Mouse (Mus musculus): Measurements from ENCODE around the gene Tgfbi. TPM values are rescaled to one million over a fixed set of nuclear protein-coding genes. Genes with fewer than 3 reads are reported as not detected.

Gene Tgfbi
- total RNA-seq, 2 experiments from 2014 or later, result 3.4 to 4.0 TPM

DNA sequence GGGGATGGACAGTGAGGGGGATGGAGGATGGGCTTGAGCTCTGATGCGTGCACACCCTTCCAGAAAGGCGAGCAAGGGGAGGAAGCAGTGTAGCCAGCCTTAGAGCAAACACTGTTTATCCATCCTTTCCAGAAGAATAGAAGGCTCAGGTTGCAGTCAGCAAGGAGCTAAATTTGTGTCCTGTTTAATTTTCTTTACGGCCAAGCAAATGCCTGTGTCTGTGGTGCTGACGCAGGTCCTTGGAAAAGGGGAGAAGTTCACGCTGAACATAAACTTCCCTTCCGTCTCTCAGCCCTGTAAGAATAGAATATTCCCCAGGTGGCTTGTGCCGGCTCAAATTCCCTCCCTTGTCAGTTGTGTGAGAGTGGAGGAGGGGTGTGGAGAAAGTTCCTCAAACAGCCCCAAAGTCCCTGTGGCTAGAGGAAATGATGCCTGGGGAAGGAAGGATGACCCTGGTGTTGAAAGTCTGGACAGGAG lies 24.9 kb downstream of the Tgfbi start:
- DNase-seq (ENCODE audit: low spot score in 2 of 2), result no peak

- no peak for DNase-seq (ENCODE audit: low spot score in 2 of 2)
Measured at GRCm38 (mm10) chr13:56634920-56635319, 25.6 kb downstream of the Tgfbi start.

DNA sequence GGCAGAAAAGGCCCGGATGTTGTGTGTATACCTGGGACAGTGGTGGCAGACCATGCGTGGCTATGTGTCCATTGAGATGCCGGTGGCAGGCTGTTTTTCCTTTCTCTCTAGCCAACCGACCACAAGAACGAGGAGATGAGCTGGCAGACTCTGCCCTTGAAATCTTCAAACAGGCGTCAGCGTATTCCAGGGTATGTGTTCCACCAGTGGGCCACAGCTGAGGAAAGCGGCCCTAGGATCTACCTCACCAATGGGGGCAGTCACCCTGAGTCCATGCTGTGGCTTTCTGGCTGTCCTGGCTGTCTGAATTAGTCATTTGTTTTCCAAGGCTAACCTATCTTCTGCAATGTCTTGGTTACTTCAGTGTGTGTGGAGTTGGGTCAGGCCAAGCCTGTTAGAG lies 27.7 kb downstream of the Tgfbi start:
- no peak for DNase-seq (ENCODE audit: low spot score in 2 of 2)

GRCm38 (mm10) chr13:56641746-56642145 lies 32.4 kb downstream of the Tgfbi start:
- peak; percentile 16 to 25 for DNase-seq (ENCODE audit: low spot score in 2 of 2)

DNA sequence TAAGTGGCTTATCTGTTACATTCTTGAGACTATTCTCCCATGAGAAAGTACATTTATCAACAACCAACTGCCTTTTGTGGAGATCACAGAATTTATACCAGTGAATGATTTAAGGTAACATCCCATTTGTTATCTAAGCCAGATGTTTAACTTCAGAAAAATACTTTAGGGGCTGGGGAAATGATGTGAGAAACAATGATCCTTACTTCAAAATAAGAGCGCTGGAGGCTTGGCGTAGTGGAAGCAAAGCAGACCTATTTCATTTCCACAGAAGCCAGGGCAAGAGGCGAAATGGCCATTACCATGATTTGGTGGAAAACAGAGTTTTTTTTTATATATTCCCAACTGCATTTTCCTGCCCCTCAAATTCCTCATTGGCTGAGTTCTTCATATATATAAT lies 34.7 kb downstream of the Tgfbi start:
- DNase-seq (ENCODE audit: low spot score in 2 of 2), result no peak

DNA sequence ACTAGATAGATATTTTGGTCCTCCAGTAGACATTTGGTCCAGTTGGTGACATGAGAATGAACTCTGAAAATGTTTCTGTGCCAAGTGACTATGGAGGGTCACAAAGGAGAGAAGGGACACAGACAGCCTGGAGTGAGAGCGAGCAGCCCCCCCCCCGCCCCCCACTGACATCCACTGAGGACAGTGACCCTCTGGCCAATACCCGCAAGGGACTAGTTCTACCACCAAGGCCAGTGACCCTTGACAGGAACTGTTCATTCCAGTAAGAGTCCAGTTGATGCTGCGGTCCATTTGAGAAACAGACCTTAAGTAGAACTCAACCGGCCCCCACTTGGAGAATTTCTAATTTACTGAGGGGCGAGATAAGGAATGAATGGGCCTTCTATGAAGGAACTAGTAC lies 36.4 kb downstream of the Tgfbi start:
- DNase-seq (ENCODE audit: low spot score in 2 of 2), result no peak

- DNase-seq (ENCODE audit: low spot score in 2 of 2), result no peak
Measured at GRCm38 (mm10) chr13:56647597-56648405, 38.5 kb downstream of the Tgfbi start.

DNA sequence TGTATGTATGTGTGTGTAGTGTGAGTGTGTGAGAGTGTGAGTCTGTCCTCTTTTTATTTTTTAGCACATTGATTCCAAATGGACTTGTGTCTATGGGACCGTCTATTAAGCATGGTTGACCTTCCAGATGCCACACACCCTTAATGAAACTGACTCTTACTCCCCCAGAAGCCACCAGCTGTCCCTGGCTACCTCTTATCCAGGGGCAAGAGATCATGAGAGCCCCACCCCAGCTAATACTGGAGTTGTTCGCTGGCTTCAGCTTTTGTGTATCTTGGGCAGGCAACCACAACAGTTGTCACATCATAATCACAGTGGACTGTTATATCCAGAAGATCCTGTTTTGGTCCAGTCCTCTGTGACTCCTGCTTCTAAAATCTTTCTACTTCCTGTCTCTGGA lies 40.7 kb downstream of the Tgfbi start:
- no peak for DNase-seq (ENCODE audit: low spot score in 2 of 2)

GRCm38 (mm10) chr13:56652381-56652780 lies 43.1 kb downstream of the Tgfbi start:
- no peak for DNase-seq (ENCODE audit: low spot score in 2 of 2)

DNA sequence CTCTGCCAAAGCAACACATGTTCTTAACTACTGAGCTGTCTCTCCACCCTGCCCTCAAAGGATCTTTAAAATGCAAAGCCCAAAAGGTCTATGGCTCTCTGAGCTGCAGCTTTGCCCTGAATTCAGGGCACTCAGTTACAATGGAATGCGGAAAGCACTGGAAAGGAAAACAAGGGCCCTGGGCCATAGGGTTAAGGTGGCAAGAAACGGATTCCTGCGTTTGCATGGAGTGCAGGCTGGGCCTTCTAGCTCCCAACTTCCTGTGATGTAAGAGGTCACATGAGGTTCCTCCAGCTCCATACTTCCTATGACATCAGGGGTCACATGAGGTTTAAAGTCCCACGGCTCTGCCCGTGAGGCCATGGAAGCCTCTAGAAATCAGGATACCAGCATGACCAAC lies 44.9 kb downstream of the Tgfbi start:
- DNase-seq (ENCODE audit: low spot score in 2 of 2), result no peak

- peak; percentile 71 to 83 for DNase-seq (ENCODE audit: low spot score in 2 of 2)
Measured at GRCm38 (mm10) chr13:56657946-56658512, 48.7 kb downstream of the Tgfbi start.

DNA sequence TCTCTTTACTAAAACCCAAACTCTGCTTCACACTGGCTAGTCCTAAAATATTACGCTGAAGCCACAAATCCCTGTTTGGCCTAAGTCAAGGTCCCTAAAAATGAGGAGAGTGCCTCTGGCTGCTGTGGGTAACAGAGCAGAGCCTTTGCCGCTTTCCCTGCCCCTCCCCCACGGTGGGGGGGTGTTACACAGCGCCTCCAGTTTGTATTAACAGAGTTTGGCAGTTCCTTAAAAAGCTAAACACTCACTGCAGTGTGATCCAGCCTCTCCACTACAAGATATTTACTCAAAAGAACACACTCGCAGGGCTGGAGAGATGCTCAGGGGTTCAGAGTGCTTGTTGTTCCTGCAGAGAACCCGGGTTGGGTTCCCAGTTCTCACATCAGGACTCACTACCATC lies 49.6 kb downstream of the Tgfbi start:
- no peak for DNase-seq (ENCODE audit: low spot score in 2 of 2)

DNA sequence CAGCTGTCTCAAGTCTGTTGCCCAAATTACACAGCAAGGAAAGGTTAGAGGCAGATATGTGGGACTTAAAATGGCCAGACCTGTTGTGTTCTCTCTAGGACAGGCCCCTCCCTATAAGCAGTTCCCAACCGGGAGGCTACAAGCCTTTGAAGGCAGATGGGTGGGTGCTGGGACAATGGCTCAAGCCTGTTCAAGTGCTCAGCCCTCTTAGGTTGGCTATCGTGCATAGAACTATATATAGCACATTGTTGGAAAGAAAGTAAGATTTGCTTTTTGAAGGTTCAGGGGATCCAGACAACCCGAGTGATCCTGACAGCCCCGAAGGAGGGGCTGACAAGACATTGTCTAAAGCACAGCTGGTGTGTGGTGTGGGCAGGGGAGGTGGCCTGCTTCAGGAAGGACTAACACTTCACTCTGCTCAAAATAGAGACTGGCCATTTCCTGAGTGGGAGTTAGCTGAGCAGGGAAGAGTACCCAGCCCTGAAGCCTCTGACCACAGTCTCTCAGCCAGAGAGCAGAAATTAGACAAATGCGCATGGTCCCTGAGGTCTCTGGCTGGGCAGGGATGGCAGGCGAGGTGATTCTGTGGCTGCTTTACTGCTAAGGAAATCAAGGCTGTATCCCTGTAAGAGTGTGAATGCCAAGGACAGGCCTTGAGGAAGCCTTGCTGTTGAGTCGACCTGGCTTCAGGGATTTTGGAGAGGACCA lies 52.7 kb downstream of the Tgfbi start:
- DNase-seq (ENCODE audit: low spot score in 2 of 2), result no peak

DNA sequence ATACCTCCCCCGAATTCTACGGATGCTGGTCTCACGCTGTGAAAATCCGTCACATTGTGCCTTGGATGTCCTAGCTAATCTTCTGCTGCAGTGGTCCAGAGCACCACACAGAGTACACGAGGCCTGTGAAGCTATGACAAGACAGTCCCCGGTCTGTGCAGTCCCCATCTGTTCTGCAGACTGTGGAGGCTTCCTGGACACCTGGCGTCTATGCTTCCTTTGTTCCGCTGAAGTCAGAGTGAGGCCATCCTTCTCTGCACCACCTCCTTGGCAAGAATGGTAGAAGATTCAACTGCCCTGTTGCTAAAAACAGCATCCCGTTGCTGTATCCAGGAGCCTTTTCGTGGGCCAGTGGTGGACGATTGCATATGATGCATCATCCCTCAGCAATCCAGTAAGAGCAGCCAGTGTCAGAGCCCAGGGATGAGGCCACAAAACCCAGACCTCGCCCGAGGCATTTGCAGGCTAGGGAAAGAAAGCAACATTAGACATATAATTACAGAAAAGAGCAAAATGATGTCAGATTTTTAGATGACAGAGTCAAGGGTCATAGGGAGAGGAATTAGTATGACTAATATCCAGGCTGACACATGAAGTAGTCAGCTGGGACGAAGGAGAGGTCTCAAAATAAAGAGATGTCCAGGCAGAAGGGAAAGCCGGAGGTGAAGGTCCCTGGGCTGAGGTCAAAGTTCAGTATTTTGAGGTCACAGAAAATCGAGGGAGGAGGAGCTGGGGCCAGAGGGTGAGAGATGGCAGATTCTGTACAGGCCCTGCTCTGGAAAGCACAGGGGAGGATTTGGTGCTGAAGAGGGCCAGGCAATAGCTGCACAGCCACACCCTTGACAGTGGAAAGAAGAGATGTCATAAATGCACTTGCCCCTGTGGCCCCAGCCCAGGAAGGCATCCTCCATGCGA lies 55.2 kb downstream of the Tgfbi start:
- DNase-seq (ENCODE audit: low spot score in 2 of 2), result no peak

DNA sequence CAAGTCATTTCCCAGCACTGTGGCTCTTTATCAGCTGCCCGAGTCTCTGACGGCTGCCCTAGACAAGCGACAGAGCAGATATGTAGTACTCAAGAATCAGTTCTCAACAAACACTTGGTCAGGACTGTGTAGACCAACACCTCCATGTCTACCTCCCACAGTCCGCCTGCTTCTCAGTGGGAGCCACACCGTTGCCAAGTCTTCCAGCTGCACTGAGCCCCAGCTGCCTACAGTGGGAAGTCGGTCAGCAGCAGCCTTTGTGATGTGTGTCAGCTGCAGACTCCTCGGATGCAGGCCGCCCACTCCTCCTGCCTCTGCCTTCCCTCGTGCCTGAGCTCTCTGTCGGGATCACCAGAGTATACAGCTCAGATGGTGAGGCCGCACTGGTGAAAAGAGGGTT lies 61.9 kb downstream of the Tgfbi start:
- peak; percentile 17 to 36 for DNase-seq (ENCODE audit: low spot score in 2 of 2)

DNA sequence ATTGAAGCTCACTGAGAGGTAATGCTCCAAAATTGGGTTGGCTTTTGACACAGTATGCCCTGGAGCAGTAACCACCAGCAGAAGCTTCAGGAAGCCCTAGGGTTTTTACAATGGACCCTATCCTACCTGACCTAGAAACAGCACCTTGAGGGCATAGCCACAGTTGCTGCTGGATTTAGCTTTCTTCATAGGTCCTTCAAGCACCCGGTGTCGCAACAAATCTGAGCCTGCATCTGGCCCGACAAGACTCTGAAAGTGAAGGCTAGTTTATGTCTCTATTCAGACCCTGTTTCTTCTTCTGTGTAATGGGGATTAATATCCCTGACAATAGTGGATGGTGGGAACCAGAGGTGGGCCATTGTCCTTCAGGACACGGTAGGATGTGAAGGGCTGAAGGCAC lies 68.4 kb downstream of the Tgfbi start:
- DNase-seq (ENCODE audit: low spot score in 2 of 2), result no peak

GRCm38 (mm10) chr13:56678188-56678787 lies 69.0 kb downstream of the Tgfbi start:
- no peak for DNase-seq (ENCODE audit: low spot score in 2 of 2)

DNA sequence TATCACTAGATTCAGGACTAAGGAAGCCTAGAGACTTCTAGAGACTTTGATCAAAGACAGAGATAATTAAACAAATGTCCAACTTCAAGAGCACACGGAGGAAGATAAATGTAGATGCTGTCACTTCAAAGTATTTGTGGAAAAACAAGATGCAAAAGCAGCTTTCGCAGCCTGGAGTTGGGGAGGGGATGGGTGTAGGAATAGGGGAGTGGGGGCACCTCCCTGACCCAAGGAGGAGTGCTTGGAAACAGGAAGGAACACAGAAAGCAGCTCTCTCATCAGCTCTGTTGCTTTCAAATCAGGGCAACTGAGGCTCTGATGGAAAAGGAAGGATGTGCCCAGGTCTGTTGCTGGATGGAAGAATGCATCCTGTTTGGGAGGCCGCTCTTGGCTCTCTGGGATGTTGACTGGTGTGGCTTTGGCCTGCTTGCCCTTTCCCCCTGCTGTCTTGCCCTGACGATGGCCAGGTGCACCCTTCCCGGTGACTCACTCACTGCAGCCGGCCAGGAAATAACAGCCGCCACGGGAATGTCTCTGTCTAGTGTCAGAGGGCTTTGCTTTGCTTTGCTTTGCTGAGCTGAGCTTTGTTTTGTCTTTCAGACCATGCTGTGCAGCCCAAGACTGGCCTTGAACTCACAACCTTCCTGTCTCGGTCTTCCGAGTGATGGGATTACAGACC lies 69.6 kb downstream of the Tgfbi start:
- no peak for DNase-seq (ENCODE audit: low spot score in 2 of 2)

DNA sequence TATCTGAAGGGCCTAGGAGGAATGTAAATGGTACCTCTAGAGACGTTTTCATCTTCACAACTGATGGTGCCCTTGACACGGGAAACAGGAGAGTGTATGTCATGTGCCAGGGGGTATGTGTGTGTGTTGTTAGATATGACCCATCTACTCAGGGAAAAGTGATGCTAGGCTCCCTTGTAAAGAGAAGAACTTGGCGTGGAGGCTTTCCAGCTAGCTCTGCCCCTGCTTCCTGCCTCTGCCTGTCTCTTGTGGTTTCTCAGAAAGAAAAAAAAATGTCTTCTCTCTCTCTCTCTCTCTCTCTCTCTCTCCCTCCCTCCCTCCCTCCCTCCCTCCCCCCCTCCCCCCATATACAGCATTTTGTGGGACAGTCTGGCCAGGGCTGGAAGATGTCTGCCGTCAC lies 72.6 kb downstream of the Tgfbi start:
- DNase-seq (ENCODE audit: low spot score in 2 of 2), result no peak

DNA sequence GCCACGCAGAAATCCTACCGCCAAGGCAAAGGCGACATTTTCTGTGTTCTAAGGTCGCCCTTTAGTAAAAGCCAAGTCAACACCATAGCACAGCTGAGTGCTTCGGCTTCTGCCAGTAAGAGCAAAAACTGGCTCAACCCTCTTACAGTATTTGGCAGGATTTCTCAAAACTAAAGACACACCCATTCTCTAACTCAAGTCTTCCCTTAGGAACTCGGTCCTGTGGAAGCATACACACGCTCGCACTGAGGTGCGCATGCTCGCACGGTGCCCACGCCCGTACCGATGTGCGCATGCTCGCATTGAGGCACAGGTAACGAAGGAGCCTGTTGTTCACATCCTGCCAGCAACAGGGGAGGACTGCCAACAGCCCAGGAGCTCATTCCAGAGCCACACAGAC lies 73.0 kb downstream of the Tgfbi start:
- peak; percentile 44 to 46 for DNase-seq (ENCODE audit: low spot score in 2 of 2)
